Mouse (Mus musculus): ENCODE results near the gene Tinag. TPM values are rescaled to one million over a fixed set of nuclear protein-coding genes. Genes with fewer than 3 reads are reported as not detected.
"Not testable (repeated sequence)": the region's sequence is repeated elsewhere in the genome, so short reads cannot be mapped to it uniquely, and the experiment has no call there.

Tinag gene
- not detected in 2 replicates for total RNA-seq (2017)

- ATAC-seq (replicated peaks in 1 of 2; ENCODE audit: insufficient read depth in 1 of 2, low FRiP score in 2 of 2, low TSS enrichment in 1 of 2, low read depth in 1 of 2, poor library complexity in 2 of 2, severe bottlenecking in 2 of 2) = no peak; a peak in 1 of 4 replicates
Observed at GRCm38 (mm10) chr9:77045585-77045984, at the start of gene Tinag. Gene Tinag (minus strand): TSS chr9:77045794.

GRCm38 (mm10) chr9:77083221-77083620 lies 37.6 kb upstream of the Tinag start:
- not testable (repeated sequence) for ATAC-seq (replicated peaks in 1 of 2; ENCODE audit: insufficient read depth in 1 of 2, low FRiP score in 2 of 2, low TSS enrichment in 1 of 2, low read depth in 1 of 2, poor library complexity in 2 of 2, severe bottlenecking in 2 of 2)

- ATAC-seq (replicated peaks in 1 of 2; ENCODE audit: insufficient read depth in 1 of 2, low FRiP score in 2 of 2, low TSS enrichment in 1 of 2, low read depth in 1 of 2, poor library complexity in 2 of 2, severe bottlenecking in 2 of 2) = no peak
Observed at GRCm38 (mm10) chr9:77071676-77072075, 26.1 kb upstream of the Tinag start.

- ATAC-seq (replicated peaks in 1 of 2; ENCODE audit: insufficient read depth in 1 of 2, low FRiP score in 2 of 2, low TSS enrichment in 1 of 2, low read depth in 1 of 2, poor library complexity in 2 of 2, severe bottlenecking in 2 of 2) = no peak
Observed at GRCm38 (mm10) chr9:77056611-77057010, 11.0 kb upstream of the Tinag start.

- no peak for ATAC-seq (replicated peaks in 1 of 2; ENCODE audit: insufficient read depth in 1 of 2, low FRiP score in 2 of 2, low TSS enrichment in 1 of 2, low read depth in 1 of 2, poor library complexity in 2 of 2, severe bottlenecking in 2 of 2)
Observed at GRCm38 (mm10) chr9:77054426-77055193, 9.0 kb upstream of the Tinag start.

GRCm38 (mm10) chr9:77051406-77051805 lies 5.8 kb upstream of the Tinag start:
- ATAC-seq (replicated peaks in 1 of 2; ENCODE audit: insufficient read depth in 1 of 2, low FRiP score in 2 of 2, low TSS enrichment in 1 of 2, low read depth in 1 of 2, poor library complexity in 2 of 2, severe bottlenecking in 2 of 2) = peak; percentile 56 to 76; a peak in 3 of 4 replicates

GRCm38 (mm10) chr9:77049669-77050068 lies 4.1 kb upstream of the Tinag start:
- no peak for ATAC-seq (replicated peaks in 1 of 2; ENCODE audit: insufficient read depth in 1 of 2, low FRiP score in 2 of 2, low TSS enrichment in 1 of 2, low read depth in 1 of 2, poor library complexity in 2 of 2, severe bottlenecking in 2 of 2)

- no peak for ATAC-seq (replicated peaks in 1 of 2; ENCODE audit: insufficient read depth in 1 of 2, low FRiP score in 2 of 2, low TSS enrichment in 1 of 2, low read depth in 1 of 2, poor library complexity in 2 of 2, severe bottlenecking in 2 of 2)
Observed at GRCm38 (mm10) chr9:77046067-77046715, 597 bp upstream of the Tinag start.

- no peak for ATAC-seq (replicated peaks in 1 of 2; ENCODE audit: insufficient read depth in 1 of 2, low FRiP score in 2 of 2, low TSS enrichment in 1 of 2, low read depth in 1 of 2, poor library complexity in 2 of 2, severe bottlenecking in 2 of 2)
Observed at GRCm38 (mm10) chr9:77035361-77035760, 10.2 kb downstream of the Tinag start.

GRCm38 (mm10) chr9:77032430-77033154 lies 13.0 kb downstream of the Tinag start:
- no peak for ATAC-seq (replicated peaks in 1 of 2; ENCODE audit: insufficient read depth in 1 of 2, low FRiP score in 2 of 2, low TSS enrichment in 1 of 2, low read depth in 1 of 2, poor library complexity in 2 of 2, severe bottlenecking in 2 of 2)

- ATAC-seq (replicated peaks in 1 of 2; ENCODE audit: insufficient read depth in 1 of 2, low FRiP score in 2 of 2, low TSS enrichment in 1 of 2, low read depth in 1 of 2, poor library complexity in 2 of 2, severe bottlenecking in 2 of 2) = no peak
Observed at GRCm38 (mm10) chr9:77025271-77025670, 20.3 kb downstream of the Tinag start.

GRCm38 (mm10) chr9:77018935-77019334 lies 26.7 kb downstream of the Tinag start:
- ATAC-seq (replicated peaks in 1 of 2; ENCODE audit: insufficient read depth in 1 of 2, low FRiP score in 2 of 2, low TSS enrichment in 1 of 2, low read depth in 1 of 2, poor library complexity in 2 of 2, severe bottlenecking in 2 of 2) = no peak

- no peak for ATAC-seq (replicated peaks in 1 of 2; ENCODE audit: insufficient read depth in 1 of 2, low FRiP score in 2 of 2, low TSS enrichment in 1 of 2, low read depth in 1 of 2, poor library complexity in 2 of 2, severe bottlenecking in 2 of 2)
Observed at GRCm38 (mm10) chr9:76996021-76996420, 49.6 kb downstream of the Tinag start.

- ATAC-seq (replicated peaks in 1 of 2; ENCODE audit: insufficient read depth in 1 of 2, low FRiP score in 2 of 2, low TSS enrichment in 1 of 2, low read depth in 1 of 2, poor library complexity in 2 of 2, severe bottlenecking in 2 of 2) = no peak
Observed at GRCm38 (mm10) chr9:76989946-76990345, 55.6 kb downstream of the Tinag start.

GRCm38 (mm10) chr9:76934813-76935212 lies 110.8 kb downstream of the Tinag start:
- peak; percentile 37 to 39; a peak in 2 of 4 replicates for ATAC-seq (replicated peaks in 1 of 2; ENCODE audit: insufficient read depth in 1 of 2, low FRiP score in 2 of 2, low TSS enrichment in 1 of 2, low read depth in 1 of 2, poor library complexity in 2 of 2, severe bottlenecking in 2 of 2)

GRCm38 (mm10) chr9:76915093-76915661 lies 130.4 kb downstream of the Tinag start:
- ATAC-seq (replicated peaks in 1 of 2; ENCODE audit: insufficient read depth in 1 of 2, low FRiP score in 2 of 2, low TSS enrichment in 1 of 2, low read depth in 1 of 2, poor library complexity in 2 of 2, severe bottlenecking in 2 of 2) = no peak
